Mouse (Mus musculus): ENCODE data around the gene Zer1.
"Not testable (repeated sequence)": the region's sequence is repeated elsewhere in the genome, so short reads cannot be mapped to it uniquely, and the experiment has no call there.

Gene Zer1

DNA sequence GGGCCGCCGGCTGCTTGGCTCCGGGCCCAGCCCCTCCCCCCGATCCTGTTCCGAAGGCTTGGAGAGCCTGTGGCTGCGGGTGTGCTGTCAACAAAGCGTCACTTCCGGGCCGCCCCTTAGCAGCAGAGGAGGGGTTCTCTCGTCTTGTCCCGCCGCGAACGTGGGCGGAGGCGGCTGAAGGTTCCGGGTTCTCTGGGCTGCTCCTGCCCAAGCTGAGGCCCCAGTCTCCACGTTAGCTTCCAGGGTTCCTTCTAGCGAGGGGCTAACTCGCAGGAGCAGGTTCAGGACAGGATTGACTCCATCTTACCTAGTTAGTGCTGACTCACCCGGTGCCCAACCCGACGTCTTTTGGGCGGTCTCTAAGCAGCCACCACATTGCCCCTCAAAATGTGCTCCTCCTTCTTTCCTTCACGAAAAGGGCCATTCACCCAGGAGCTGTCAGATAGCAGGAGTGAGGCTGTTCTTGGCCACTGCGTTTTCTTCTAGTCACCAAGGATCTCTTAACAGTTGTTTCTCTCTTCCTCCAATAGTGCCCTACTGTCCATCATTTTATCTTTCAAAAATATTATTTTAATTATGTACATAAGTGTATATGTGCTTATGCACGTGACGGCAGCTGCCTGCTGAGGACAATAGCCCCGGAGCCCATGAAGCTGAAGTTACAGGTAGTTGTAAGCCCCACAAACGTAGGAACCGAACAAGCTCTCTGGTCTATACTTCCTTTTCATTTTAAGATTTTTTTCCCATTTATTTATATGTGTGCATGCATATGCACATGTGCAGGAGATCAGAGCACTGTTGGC, at the start of gene Zer1:
Gene Zer1 (minus strand): TSS at position 114 of the 803 bp plus-strand sequence.
- DNase-seq (ENCODE audit: low spot score), result peak; percentile 97

DNA sequence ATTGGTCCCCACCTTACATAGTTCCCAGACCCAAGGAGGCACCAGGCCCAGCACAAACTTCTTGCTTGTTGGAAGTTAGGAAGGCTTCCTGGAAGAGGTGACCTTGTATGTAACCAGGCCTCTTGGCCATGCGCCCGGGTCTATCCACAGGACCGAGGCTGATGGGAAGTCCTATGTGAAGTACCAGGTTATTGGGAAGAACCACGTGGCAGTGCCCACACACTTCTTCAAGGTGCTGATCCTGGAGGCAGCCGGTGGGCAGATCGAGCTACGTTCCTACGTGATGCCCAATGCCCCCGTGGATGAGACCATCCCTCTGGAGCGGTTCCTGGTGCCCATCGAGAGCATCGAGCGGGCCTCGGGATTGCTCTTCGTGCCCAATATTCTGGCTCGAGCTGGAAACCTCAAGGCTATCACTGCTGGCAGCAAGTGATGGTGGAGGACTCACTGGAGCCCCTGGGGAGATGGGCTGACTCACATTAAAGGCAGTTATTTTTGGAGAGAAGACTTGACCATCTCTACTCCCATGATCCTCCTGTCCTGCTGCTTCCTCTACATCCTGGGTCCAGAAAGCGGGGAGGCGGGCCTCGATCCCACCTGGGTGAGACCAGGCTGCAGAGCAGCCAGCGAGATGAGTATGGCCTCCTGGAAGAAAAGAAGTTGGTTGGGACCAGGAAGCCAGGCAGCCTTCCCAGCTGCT, 49.3 kb upstream of the Zer1 start:
- DNase-seq (ENCODE audit: low spot score), result no peak

DNA sequence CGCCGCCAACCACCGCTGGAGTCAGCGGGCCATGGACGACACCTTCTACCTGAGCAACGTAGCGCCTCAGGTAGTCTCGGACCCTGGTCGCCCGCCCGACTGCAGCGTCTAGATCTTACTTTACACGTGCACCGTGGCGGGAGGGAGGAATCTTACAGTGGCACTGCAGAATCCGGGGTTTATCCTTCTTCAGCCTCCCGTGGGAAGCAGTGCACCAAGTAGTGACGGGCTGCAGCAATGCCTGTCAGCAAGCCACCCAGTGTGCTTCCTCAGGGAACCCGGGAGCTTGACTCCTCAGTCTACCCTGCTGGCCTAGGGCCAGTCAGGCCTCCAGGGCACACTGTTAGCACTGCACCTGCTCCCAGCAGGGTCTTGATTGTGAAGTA, 47.6 kb upstream of the Zer1 start:
- DNase-seq (ENCODE audit: low spot score), result no peak

DNA sequence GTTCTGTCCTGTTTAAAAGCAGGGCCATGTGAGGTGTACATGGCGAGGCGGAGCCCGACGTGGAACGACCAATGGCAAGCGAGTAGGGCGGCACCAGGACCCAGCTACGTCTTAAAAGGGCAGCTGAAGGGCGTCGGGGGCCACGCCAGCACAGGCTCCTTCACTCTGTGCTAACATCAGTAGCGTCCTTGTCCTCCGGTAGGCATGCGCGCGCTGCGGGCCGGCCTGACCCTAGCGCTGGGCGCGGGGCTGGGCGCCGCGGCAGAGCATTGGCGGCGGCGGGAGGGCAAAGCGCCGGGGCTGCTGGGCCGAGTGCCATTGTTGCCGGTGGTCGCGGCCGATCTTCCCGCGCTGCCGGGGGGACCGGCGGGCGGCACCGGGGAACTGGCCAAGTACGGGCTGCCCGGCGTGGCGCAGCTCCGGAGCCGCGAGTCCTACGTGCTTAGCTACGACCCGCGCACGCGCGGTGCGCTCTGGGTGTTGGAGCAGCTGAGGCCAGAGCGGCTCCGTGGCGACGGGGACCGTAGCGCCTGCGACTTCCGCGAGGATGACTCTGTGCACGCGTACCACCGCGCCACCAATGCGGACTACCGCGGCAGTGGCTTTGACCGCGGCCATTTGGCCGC, 47.1 kb upstream of the Zer1 start, which contains the start of gene Endog:
Gene Endog (plus strand): TSS at position 123 of the 626 bp plus-strand sequence.
- DNase-seq (ENCODE audit: low spot score), result peak; percentile 92

DNA sequence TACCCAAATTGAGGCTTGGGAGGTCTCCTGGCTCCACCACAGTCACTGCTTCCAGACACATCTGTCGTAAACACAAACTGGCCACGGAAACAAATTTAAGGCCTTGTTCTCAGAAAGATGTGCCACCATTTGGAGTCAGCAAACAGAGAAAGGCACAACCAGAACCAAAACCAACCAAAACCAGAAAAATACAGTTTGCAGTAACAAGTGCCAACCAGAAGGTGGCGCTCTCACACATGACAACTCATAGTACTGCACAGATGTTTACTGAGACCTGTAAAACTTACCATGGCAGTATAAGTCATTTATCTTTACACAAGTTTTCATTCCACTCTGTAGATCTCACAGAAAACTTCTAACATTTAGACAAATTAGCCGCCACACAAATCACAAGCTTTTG, 42.3 kb upstream of the Zer1 start:
- DNase-seq (ENCODE audit: low spot score), result no peak

DNA sequence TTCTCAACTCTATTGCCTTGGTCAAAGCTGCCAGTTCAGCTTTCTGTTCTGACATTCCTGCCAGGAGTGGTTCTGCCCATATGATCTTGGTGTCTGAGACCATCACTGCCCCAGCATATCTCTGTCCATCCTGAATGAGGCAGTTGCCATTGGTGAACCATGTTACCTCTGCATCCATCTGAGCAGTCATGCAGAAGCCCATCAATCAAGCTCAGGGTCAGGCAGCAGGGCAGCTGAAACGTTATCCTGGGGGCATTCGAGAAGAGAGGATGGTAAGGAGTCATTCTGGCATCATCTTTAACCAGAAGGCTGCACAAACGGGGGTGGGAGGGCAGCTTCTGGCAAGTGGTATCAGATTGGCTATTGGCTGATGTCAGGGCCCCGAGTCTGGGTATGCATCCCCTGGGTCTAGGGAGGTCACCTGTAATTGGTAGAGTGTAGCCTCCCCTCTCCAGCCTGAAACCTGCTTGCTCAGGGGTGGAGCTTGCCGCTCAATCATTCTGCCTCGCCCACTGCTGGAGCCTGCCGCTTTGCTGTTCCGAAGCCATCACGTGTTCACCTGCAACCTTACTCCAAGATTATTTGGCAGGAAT, 40.1 kb upstream of the Zer1 start:
- DNase-seq (ENCODE audit: low spot score), result no peak

DNA sequence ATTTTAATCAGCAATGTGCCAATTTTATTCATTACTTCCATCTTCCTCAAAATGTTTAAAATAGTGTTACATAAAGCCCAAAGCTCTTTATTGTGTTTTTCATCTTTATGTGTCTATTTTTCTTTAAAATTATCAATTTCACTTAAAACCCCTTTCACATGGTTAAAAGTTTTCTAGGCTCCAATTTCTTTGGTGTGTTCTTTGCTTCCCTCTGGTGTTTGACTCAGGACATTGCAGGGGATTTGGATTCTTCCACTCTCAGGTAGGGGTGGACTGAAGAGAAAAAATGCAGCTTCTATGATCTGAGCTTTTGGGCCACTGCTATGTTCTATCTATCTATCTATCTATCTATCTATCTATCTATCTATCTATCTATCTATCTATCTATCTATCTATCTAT, 37.4 kb upstream of the Zer1 start:
- peak; percentile 46 for DNase-seq (ENCODE audit: low spot score)

DNA sequence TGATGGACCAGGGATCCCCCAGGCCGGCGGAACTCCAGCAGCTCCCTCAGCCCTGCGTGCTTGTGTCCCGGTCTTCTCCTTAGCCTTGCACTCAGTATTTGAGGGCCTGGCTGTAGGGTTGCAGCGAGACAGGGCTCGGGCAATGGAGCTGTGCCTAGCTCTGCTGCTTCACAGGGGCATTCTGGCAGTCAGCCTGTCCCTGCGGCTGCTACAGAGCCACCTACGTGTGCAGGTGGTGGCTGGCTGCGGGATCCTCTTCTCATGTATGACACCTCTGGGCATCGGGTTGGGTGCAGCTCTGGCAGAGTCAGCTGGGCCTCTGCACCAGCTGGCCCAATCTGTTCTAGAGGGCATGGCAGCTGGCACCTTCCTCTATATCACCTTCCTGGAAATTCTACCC, 35.5 kb upstream of the Zer1 start:
- not testable (repeated sequence) for DNase-seq (ENCODE audit: low spot score)

DNA sequence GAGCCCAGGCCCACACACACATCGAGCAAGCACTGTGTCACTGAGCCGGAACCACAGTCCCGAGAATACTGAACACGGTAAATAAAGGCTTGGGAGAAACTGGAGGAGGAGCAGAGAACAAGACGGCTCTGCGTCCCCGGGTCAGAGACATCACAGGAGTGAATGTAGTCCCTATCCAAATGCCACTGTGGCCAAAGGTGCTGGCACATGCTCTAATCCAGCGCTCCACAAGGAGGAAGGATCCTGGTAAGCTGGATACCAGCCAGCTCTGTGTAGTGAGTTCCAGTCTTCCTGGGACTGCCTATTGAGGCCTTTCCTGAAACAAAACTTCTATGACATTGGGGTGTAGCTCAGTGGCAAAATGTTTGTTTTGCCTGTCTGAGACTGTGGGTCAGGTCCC, 28.2 kb upstream of the Zer1 start:
- no peak for DNase-seq (ENCODE audit: low spot score)

DNA sequence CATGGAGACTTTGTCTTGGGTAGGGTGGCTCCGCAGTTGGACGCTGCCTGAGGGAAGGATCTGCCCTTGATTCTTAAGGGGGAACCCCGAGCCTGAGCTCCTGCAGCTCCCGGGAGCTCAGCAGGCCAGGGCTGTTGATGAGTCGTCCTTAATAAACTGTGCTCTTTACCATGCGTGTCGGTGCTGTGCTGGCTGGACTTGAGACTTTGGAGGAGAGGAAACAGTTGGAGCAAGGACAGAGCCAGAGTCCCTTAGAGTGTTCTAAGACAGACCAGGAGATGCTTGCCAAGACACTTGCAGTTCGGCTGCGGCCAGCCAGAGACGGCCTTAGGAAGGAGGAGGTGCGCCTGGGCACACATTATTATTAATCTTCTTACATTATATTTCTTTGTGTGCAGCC, 27.5 kb upstream of the Zer1 start:
- no peak for DNase-seq (ENCODE audit: low spot score)

DNA sequence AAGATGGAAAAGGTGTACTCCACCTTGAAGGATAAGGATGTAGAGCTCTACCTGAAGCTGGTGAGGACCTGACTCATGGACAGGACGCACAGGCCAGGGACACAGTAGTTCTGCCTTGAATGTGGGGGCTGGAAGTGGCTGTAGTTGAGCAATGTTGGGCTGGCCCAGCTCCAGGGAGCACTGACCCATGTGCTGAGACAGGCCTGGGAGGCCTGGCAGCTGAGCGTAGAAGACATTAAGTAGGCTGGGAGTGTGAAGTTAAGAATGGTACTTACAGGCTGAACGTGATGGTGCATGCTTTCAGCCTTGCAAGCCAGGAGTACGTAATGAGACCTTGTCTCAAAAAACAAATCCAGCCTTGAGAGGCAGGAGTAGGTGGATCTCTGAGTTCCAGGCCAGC, 23.1 kb upstream of the Zer1 start:
- peak; percentile 78 for DNase-seq (ENCODE audit: low spot score)

DNA sequence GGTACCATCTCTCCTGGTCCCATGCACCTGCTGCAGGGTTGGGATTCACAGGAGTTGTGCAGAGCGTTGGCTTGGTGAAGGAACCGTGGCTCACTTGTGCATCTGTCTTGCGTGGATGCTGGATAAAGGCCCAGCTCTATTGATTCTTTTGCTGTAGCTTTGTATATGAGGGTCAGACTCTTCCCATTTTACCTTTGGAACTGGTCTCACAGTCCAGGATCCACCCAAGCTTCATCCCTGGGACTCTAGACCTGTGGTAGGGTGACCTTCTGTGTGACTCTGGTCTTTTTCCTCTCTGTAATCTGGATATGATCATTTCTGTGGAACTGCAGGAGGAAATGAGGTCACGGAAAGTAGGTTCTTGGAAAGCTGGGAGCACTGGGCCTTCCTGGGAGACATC, 20.1 kb upstream of the Zer1 start:
- DNase-seq (ENCODE audit: low spot score), result no peak

DNA sequence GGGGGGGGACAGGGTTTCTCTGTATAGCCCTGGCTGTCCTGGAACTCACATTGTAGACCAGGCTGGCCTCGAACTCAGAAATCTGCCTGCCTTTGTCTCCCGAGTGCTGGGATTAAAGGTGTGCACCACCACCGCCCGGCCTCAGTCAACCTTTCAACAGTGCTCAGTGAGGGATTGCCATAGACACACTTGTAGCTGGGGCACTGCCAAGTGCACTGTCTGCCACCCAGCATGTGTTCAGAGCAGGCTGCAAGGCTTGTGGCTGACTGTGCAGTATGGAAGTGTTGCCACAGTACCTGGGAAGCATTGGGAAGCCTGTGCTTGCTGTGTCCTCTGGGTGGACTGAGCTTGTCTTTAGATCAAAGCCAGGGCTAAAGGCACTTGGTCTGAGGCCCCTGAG, 15.6 kb upstream of the Zer1 start:
- DNase-seq (ENCODE audit: low spot score), result not testable (repeated sequence)

DNA sequence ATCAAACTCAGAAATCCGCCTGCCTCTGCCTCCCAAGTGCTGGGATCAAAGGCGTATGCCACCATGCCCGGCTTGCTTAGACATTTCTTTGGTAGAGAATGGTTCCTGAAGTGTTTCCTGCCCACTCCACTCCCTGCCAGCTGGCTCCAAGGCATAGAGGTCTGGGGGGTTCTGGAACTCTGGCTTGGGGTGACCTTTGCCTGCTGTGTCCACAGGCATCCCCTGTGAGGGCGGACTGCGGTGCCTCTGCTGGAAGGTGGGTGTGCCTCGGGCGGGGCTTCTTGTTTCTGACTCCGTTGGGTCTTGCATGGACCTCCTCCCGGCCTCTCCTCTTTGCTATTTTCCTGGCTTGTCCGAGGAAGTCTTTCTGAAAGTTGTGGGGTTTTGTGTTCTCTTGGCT, 12.1 kb upstream of the Zer1 start:
- no peak for DNase-seq (ENCODE audit: low spot score)

DNA sequence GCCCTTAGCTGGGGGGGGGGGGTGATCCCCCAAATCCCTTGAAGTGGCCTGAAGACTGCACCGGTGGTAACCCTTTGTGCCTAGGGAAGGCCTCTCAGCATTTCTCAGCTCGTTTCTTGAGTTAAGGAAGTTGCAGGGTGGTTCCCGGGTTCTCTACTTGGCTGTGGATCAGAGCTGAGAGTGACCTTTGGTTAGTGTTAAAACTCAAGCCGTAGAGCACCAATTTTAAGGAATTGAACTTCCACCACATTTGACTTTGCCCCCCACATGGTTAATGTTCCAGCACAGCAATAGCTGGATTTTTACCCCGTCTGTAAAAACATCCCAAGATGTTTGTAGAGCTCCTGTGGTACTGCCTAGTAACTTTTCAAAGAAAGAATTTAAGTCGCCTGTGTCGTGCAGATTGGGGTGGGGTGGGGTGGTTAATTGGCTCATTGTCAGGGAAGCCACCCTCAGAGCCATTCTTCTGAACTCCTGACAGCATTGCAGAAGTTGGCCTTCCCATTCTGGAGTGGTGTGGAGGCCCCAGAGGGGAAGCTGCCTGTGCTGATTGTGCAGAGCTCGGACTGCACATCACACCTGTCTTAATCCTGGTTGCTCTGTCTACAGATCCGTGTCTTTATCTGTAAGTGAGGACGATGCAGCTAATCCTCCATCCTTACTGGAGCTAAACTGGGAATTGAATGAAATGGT, 10.7 kb upstream of the Zer1 start:
- no peak for DNase-seq (ENCODE audit: low spot score)

DNA sequence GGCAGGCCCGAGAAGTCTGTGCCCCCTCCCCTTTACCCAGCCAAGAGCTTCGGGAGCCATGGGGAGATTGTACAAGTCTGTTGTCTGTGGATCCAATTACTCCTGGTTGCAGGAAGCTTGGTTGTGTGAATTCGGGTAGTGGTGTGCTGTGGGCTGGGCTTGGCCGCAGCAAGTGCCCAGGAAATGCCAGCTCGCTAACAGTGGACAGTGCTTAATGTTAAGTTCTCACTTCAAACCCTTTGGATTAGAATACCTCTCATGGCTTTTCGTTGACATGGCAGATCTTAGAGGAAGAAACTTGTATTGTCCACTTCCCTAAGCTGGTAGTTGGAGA, 10.0 kb upstream of the Zer1 start:
- DNase-seq (ENCODE audit: low spot score), result no peak

DNA sequence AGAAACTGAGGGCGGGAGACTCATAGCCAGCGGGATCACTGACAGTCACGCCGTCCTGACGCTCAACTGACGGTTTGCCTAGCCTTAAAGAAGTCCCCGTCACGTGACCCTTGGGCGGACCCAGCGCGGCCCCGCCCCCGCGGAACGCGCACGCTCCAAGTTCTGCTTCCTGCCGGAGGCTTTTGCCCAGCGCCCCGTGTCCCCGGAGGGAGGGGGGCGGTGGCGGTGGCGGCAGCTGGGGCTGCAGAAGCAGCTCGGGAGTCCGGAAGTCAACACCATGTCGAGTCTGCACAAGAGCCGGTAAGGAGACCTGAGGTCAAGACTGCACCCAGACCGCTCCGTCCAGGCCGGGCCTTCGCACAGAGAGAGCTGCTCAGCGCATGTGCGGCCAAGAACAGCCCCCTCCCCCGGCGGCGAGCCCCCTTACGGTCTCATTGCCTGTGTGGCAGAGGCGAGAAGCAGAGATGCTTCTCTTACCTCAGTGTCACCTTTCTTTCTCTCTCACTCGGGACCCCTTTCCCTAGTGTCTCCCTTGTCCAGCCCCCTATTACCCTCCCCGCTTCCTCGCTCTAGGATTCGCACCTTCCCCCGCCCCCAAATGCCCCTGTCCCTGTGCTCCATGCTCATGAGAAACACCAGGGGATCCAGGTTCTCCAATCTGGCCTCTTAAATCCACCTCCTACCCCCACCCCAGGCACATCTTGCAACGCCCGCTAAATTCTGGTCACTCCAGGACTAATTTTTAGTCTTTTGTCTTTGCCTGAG, 9.4 kb upstream of the Zer1 start, which contains the start of gene Tbc1d13:
Gene Tbc1d13 (plus strand): TSS at position 134 of the 765 bp plus-strand sequence.
- DNase-seq (ENCODE audit: low spot score), result peak; percentile 98

DNA sequence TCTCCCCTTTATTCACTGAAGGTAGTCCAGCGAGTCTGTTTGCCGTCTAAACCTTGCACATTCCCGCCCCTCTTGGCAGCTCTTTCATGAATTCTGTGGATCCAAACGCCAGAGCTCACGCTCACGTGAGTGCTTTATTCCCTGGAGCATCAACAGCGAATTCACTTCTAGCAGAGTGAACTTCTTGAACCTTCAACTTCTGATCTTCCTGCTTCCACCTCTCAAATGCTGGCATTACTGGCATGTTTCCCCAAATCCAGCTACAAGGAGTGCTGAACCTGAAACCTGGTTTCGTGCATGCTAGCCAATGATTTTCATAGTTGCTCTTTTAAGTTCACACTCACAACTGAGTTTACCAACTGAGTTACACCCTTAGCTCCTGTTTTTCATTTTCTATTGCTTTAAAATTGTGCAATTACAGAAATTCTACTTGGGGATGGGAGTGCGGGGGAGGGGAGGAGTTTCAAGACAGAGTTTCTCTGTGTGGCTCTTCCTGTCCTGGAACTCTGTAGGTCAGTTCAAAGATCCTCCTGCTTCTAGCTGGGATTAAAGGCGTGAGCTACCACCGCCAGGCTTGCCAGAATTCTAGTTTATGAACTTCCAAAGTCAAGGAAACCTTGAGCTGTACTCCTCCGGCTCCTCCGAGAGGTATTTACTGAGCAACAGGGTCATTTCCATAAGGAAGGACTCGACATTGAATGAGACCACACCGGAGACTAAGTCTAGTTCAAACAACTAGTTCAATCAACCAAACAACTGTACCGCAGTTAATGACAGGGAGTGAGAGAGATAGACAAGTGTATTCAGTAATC, 8.6 kb upstream of the Zer1 start:
- DNase-seq (ENCODE audit: low spot score), result peak; percentile 48

DNA sequence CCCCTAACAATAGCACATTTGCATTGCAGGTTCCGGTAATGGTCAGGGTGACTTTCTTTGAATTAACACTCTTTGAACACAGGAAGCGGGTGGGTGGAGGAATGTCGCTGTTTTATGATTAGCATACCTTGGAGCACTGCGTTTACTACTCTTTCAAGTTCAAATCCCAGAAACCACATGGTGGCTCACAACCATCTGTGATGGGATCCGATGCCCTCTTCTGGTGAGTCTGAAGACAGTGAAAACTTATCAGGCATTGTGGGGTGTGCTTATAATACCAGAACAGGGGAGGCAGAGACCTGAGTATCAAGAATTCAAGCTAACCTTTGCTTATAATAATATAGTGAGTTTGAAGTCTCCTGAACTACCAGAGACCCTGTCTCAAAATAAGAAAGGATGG, 6.9 kb upstream of the Zer1 start:
- DNase-seq (ENCODE audit: low spot score), result not testable (repeated sequence)

DNA sequence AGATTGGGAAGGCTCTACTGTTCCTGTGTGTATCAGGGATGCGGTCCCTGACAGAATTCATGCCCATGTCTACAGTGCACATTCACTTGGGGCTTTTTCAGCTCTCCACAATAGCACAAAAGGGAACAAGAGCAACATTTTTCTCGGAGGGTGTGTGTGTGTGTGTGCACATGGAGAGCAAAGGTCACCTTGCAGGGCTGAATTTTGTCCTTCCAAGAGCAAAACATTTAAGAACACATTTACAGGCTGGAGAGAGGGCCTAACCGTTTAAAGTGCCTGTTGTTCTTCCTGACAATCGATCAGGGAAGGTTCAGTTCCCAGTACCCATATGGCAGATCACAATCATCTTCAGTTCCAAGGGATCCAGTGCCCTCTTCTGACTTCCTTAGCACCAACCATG, 5.8 kb upstream of the Zer1 start:
- DNase-seq (ENCODE audit: low spot score), result no peak

DNA sequence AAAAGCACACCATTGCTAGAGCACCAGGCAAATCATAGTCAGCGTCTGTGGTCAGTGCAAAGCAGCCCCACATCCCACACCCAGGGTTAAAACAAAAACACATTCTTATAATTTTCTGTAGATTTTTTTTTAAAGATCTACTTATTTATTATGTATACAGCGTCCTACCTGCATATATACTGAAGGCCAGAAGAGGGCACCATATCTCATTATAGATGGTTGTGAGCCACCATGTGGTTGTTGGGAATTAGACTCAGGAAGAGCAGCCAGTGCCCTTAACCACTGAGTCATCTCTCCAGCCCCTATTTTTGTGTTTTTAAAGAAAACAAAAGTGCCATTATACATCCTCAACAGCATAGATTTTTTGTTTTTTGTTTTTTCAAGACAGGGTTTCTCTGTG, 4.4 kb upstream of the Zer1 start:
- peak; percentile 57 for DNase-seq (ENCODE audit: low spot score)
